Mouse (Mus musculus): ENCODE results near the gene Abt1. TPM values are rescaled to one million over a fixed set of nuclear protein-coding genes. Genes with fewer than 3 reads are reported as not detected.

Gene Abt1
- polyA plus RNA-seq, 1 experiment from 2014 or later: 8.9 TPM

- peaks cover 2% of the 10 kb centered on the region; the same call in 1 of the 2 replicates for H3K4me1 ChIP-seq (ENCODE audit: control insufficient read depth, insufficient read depth, low read length)
- WGBS (ENCODE audit: insufficient replicate concordance): 2% methylated on average over 12 of the region's 12 CpGs
- no peaks in the 10 kb centered on the region for H3K36me3 ChIP-seq (ENCODE audit: control insufficient read depth, insufficient read depth, low read length)
- ATAC-seq (replicated peaks; ENCODE audit: insufficient number of reproducible peaks, low FRiP score, low TSS enrichment): no peak
- no peaks in the 10 kb centered on the region for H3K27me3 ChIP-seq (ENCODE audit: control insufficient read depth, insufficient read depth, low read length)
- peak overlapping the region; percentile 72 for H3K9ac ChIP-seq (ENCODE audit: low read depth, low read length)
- H3K9me3 ChIP-seq (replicated peaks; ENCODE audit: control insufficient read depth, low read length): no peaks in the 10 kb centered on the region
- H3K4me2 ChIP-seq: peak overlapping the region; percentile 79
- H3K27ac ChIP-seq (ENCODE audit: low read depth, low read length): peak overlapping the region; percentile 29; the same call in 1 of the 2 replicates
- peak overlapping the region; percentile 58 for H3K4me3 ChIP-seq (ENCODE audit: low read depth, low read length)
These were observed 12.0 kb upstream of the Abt1 start for GRCm38 (mm10) chr13:23435676-23436075.

GRCm38 (mm10) chr13:23435241-23435640, 11.6 kb upstream of the Abt1 start:
- Histone ChIP-seq H3K4me1 (ENCODE audit: control insufficient read depth, insufficient read depth, low read length) (peaks cover 2% of the 10 kb centered on the region; the same call in 1 of the 2 replicates), H3K36me3 (ENCODE audit: control insufficient read depth, insufficient read depth, low read length) (no peaks in the 10 kb centered on the region), H3K27ac (ENCODE audit: low read depth, low read length) (0 out of 2 replicates have a peak overlapping the region, but pooled peaks have one; percentile 29), H3K4me3 (ENCODE audit: low read depth, low read length) (peak overlapping the region; percentile 58), H3K9ac (ENCODE audit: low read depth, low read length) (peak overlapping the region; percentile 72), H3K27me3 (ENCODE audit: control insufficient read depth, insufficient read depth, low read length) (no peaks in the 10 kb centered on the region), H3K4me2 (peak overlapping the region; percentile 79), H3K9me3 (replicated peaks; ENCODE audit: control insufficient read depth, low read length) (no peaks in the 10 kb centered on the region)
- 15% methylated on average over 4 of the region's 4 CpGs for WGBS (ENCODE audit: insufficient replicate concordance)
- ATAC-seq (replicated peaks; ENCODE audit: insufficient number of reproducible peaks, low FRiP score, low TSS enrichment): no peak

- H3K27me3 ChIP-seq (ENCODE audit: control insufficient read depth, insufficient read depth, low read length): no peaks in the 10 kb centered on the region
- no peaks in the 10 kb centered on the region for H3K36me3 ChIP-seq (ENCODE audit: control insufficient read depth, insufficient read depth, low read length)
- 0 out of 2 replicates have a peak overlapping the region, but pooled peaks have one; percentile 16 for H3K27ac ChIP-seq (ENCODE audit: low read depth, low read length)
- peak overlapping the region; percentile 36; the same call in 1 of the 2 replicates for H3K9ac ChIP-seq (ENCODE audit: low read depth, low read length)
- no peak for ATAC-seq (replicated peaks; ENCODE audit: insufficient number of reproducible peaks, low FRiP score, low TSS enrichment)
- peak overlapping the region; percentile 47 for H3K4me2 ChIP-seq
- H3K4me3 ChIP-seq (ENCODE audit: low read depth, low read length): peak overlapping the region; percentile 18
- peaks cover 6% of the 10 kb centered on the region for H3K4me1 ChIP-seq (ENCODE audit: control insufficient read depth, insufficient read depth, low read length)
- 11% methylated on average over 7 of the region's 7 CpGs for WGBS (ENCODE audit: insufficient replicate concordance)
- H3K9me3 ChIP-seq (replicated peaks; ENCODE audit: control insufficient read depth, low read length): no peaks in the 10 kb centered on the region
These were observed 10.8 kb upstream of the Abt1 start for GRCm38 (mm10) chr13:23434426-23434825.

GRCm38 (mm10) chr13:23433801-23434200, 10.1 kb upstream of the Abt1 start:
- H3K9me3 ChIP-seq (replicated peaks; ENCODE audit: control insufficient read depth, low read length): no peaks in the 10 kb centered on the region
- H3K4me3 ChIP-seq (ENCODE audit: low read depth, low read length): no peak overlapping the region
- H3K27ac ChIP-seq (ENCODE audit: low read depth, low read length): no peak overlapping the region
- H3K27me3 ChIP-seq (ENCODE audit: control insufficient read depth, insufficient read depth, low read length): no peaks in the 10 kb centered on the region
- peaks cover 6% of the 10 kb centered on the region for H3K4me1 ChIP-seq (ENCODE audit: control insufficient read depth, insufficient read depth, low read length)
- no peaks in the 10 kb centered on the region for H3K36me3 ChIP-seq (ENCODE audit: control insufficient read depth, insufficient read depth, low read length)
- H3K4me2 ChIP-seq: peak overlapping the region; percentile 9; the same call in 1 of the 2 replicates
- no peak for ATAC-seq (replicated peaks; ENCODE audit: insufficient number of reproducible peaks, low FRiP score, low TSS enrichment)
- 69% methylated on average over 5 of the region's 5 CpGs for WGBS (ENCODE audit: insufficient replicate concordance)
- H3K9ac ChIP-seq (ENCODE audit: low read depth, low read length): no peak overlapping the region

GRCm38 (mm10) chr13:23433206-23433605, 9.5 kb upstream of the Abt1 start:
- Histone ChIP-seq H3K4me2 (peak overlapping the region; percentile 75), H3K36me3 (ENCODE audit: control insufficient read depth, insufficient read depth, low read length) (no peaks in the 10 kb centered on the region), H3K4me3 (ENCODE audit: low read depth, low read length) (peak overlapping the region; percentile 51), H3K9me3 (replicated peaks; ENCODE audit: control insufficient read depth, low read length) (no peaks in the 10 kb centered on the region), H3K27me3 (ENCODE audit: control insufficient read depth, insufficient read depth, low read length) (no peaks in the 10 kb centered on the region), H3K27ac (ENCODE audit: low read depth, low read length) (peak overlapping the region; percentile 80), H3K9ac (ENCODE audit: low read depth, low read length) (0 out of 2 replicates have a peak overlapping the region, but pooled peaks have one; percentile 31), H3K4me1 (ENCODE audit: control insufficient read depth, insufficient read depth, low read length) (peaks cover 6% of the 10 kb centered on the region)
- ATAC-seq (replicated peaks; ENCODE audit: insufficient number of reproducible peaks, low FRiP score, low TSS enrichment): no peak
- 15% methylated on average over 5 of the region's 5 CpGs for WGBS (ENCODE audit: insufficient replicate concordance)

- WGBS (ENCODE audit: insufficient replicate concordance): under 1% methylated on average over 28 of the region's 28 CpGs
- Histone ChIP-seq H3K4me3 (ENCODE audit: low read depth, low read length) (peak overlapping the region; percentile 51), H3K9ac (ENCODE audit: low read depth, low read length) (peak overlapping the region; percentile 56; the same call in 1 of the 2 replicates), H3K4me1 (ENCODE audit: control insufficient read depth, insufficient read depth, low read length) (peaks cover 6% of the 10 kb centered on the region), H3K27ac (ENCODE audit: low read depth, low read length) (peak overlapping the region; percentile 80), H3K4me2 (peak overlapping the region; percentile 75), H3K9me3 (replicated peaks; ENCODE audit: control insufficient read depth, low read length) (no peaks in the 10 kb centered on the region), H3K36me3 (ENCODE audit: control insufficient read depth, insufficient read depth, low read length) (no peaks in the 10 kb centered on the region), H3K27me3 (ENCODE audit: control insufficient read depth, insufficient read depth, low read length) (no peaks in the 10 kb centered on the region)
- ATAC-seq (replicated peaks; ENCODE audit: insufficient number of reproducible peaks, low FRiP score, low TSS enrichment): peak; percentile 87
These were observed 9.0 kb upstream of the Abt1 start for GRCm38 (mm10) chr13:23432562-23433201.

GRCm38 (mm10) chr13:23431351-23431771, 7.7 kb upstream of the Abt1 start:
- Histone ChIP-seq H3K9ac (ENCODE audit: low read depth, low read length) (peak overlapping the region; percentile 78), H3K27me3 (ENCODE audit: control insufficient read depth, insufficient read depth, low read length) (no peaks in the 10 kb centered on the region), H3K4me1 (ENCODE audit: control insufficient read depth, insufficient read depth, low read length) (peaks cover 6% of the 10 kb centered on the region), H3K9me3 (replicated peaks; ENCODE audit: control insufficient read depth, low read length) (no peaks in the 10 kb centered on the region), H3K4me2 (peak overlapping the region; percentile 75), H3K36me3 (ENCODE audit: control insufficient read depth, insufficient read depth, low read length) (no peaks in the 10 kb centered on the region), H3K27ac (ENCODE audit: low read depth, low read length) (peak overlapping the region; percentile 80), H3K4me3 (ENCODE audit: low read depth, low read length) (peak overlapping the region; percentile 51)
- under 1% methylated on average over 15 of the region's 15 CpGs for WGBS (ENCODE audit: insufficient replicate concordance)
- ATAC-seq (replicated peaks; ENCODE audit: insufficient number of reproducible peaks, low FRiP score, low TSS enrichment): peak; percentile 75

- peak overlapping the region; percentile 80 for H3K27ac ChIP-seq (ENCODE audit: low read depth, low read length)
- H3K9me3 ChIP-seq (replicated peaks; ENCODE audit: control insufficient read depth, low read length): no peaks in the 10 kb centered on the region
- no peaks in the 10 kb centered on the region for H3K36me3 ChIP-seq (ENCODE audit: control insufficient read depth, insufficient read depth, low read length)
- H3K4me1 ChIP-seq (ENCODE audit: control insufficient read depth, insufficient read depth, low read length): peaks cover 9% of the 10 kb centered on the region
- H3K9ac ChIP-seq (ENCODE audit: low read depth, low read length): peak overlapping the region; percentile 78
- H3K4me2 ChIP-seq: peak overlapping the region; percentile 75
- peak; percentile 55 for ATAC-seq (replicated peaks; ENCODE audit: insufficient number of reproducible peaks, low FRiP score, low TSS enrichment)
- WGBS (ENCODE audit: insufficient replicate concordance): under 1% methylated on average over 17 of the region's 17 CpGs
- H3K27me3 ChIP-seq (ENCODE audit: control insufficient read depth, insufficient read depth, low read length): no peaks in the 10 kb centered on the region
- peak overlapping the region; percentile 51 for H3K4me3 ChIP-seq (ENCODE audit: low read depth, low read length)
These were observed 7.1 kb upstream of the Abt1 start for GRCm38 (mm10) chr13:23430734-23431133.
